Comparison of ENCODE assay signal across 8 mouse cellular contexts in genomic region chr17:47174748-47175215, GRCm38 (mm10).
DNase-seq lines count a peak whose midpoint lies in the region; ATAC-seq and TF ChIP-seq lines count a peak whose summit lies in the region.
"Had no signal": no experiment of that assay in that cellular context is flagged by ENCODE, and none has a peak within 500 bp of the region (broad histone marks: within the 10 kb centered on the region; RNA-seq: fewer than 3 reads in every experiment).

No protein-coding gene starts in this region.

- no peaks in the 10 kb centered on the region for H3K9me3 ChIP-seq in kidney, embryonic 14.5 days (ENCODE audit: control insufficient read depth, low read length)
- no peaks in the 10 kb centered on the region for H3K9me3 ChIP-seq in liver, postnatal 0 days (ENCODE audit: low read length)
- H3K9me3 ChIP-seq in hindbrain, embryonic 13.5 days = no peaks in the 10 kb centered on the region
- H3K9me3 ChIP-seq: embryonic facial prominence, embryonic 12.5 days had no signal

- no peak overlapping the region for H3K9ac ChIP-seq in kidney, embryonic 14.5 days (ENCODE audit: low read depth, low read length)
- H3K9ac ChIP-seq in liver, postnatal 0 days (replicated peaks) = no peak overlapping the region
- no peak overlapping the region for H3K9ac ChIP-seq in hindbrain, embryonic 13.5 days
- H3K9ac ChIP-seq: embryonic facial prominence, embryonic 12.5 days had no signal

- H3K4me1 ChIP-seq in kidney, embryonic 14.5 days (ENCODE audit: control insufficient read depth, insufficient read depth, low read length) = peaks cover 39% of the 10 kb centered on the region
- H3K4me1 ChIP-seq in liver, postnatal 0 days (ENCODE audit: insufficient read depth) = 0 out of 2 replicates have a peak, but pooled peaks cover 3% of the 10 kb centered on the region
- H3K4me1 ChIP-seq in hindbrain, embryonic 13.5 days (replicated peaks) = peaks cover 27% of the 10 kb centered on the region

- 60% methylated on average over 12 of the region's 12 CpGs for WGBS in kidney, embryonic 14.5 days
- 18% methylated on average over 12 of the region's 12 CpGs for WGBS in liver, postnatal 0 days (ENCODE audit: insufficient replicate concordance)
- WGBS in hindbrain, embryonic 13.5 days = 75% methylated on average over 12 of the region's 12 CpGs

- no peak overlapping the region; the same call in 1 of the 2 replicates for H3K4me2 ChIP-seq in kidney, embryonic 14.5 days (replicated peaks; ENCODE audit: low read depth, low read length)
- H3K4me2 ChIP-seq in liver, postnatal 0 days (ENCODE audit: low read depth, low read length) = peak overlapping the region; percentile 64
- H3K4me2 ChIP-seq in hindbrain, embryonic 13.5 days = no peak overlapping the region
- H3K4me2 ChIP-seq: embryonic facial prominence, embryonic 12.5 days had no signal

- no peak for TF ChIP-seq EP300 in liver, postnatal 0 days (IDR thresholded peaks at IDR 0.05; ENCODE audit: low read depth)

- no peaks in the 10 kb centered on the region for H3K36me3 ChIP-seq in kidney, embryonic 14.5 days (ENCODE audit: control insufficient read depth, insufficient read depth, low read length)
- H3K36me3 ChIP-seq in liver, postnatal 0 days (replicated peaks; ENCODE audit: insufficient read depth, low read length) = no peaks in the 10 kb centered on the region
- no peaks in the 10 kb centered on the region for H3K36me3 ChIP-seq in hindbrain, embryonic 13.5 days

- H3K4me3 ChIP-seq in kidney, embryonic 14.5 days (ENCODE audit: low read length) = peak overlapping the region; percentile 10; the same call in 1 of the 2 replicates
- peak overlapping the region; percentile 24; the same call in 1 of the 2 replicates for H3K4me3 ChIP-seq in liver, postnatal 0 days (ENCODE audit: low read depth, low read length)
- H3K4me3 ChIP-seq in hindbrain, embryonic 13.5 days = no peak overlapping the region
- H3K4me3 ChIP-seq: embryonic facial prominence, embryonic 12.5 days had no signal

- H3K27me3 ChIP-seq in kidney, embryonic 14.5 days (ENCODE audit: control insufficient read depth, insufficient read depth, low read length) = no peaks in the 10 kb centered on the region
- no peaks in the 10 kb centered on the region for H3K27me3 ChIP-seq in liver, postnatal 0 days (ENCODE audit: insufficient read depth, low read length)
- no peaks in the 10 kb centered on the region for H3K27me3 ChIP-seq in hindbrain, embryonic 13.5 days
- H3K27me3 ChIP-seq: embryonic facial prominence, embryonic 12.5 days had no signal

- peak; percentile 71 for ATAC-seq in kidney, embryonic 14.5 days (ENCODE audit: low FRiP score, low TSS enrichment)
- ATAC-seq in liver, postnatal 0 days = peak; percentile 80
- no peak for ATAC-seq in hindbrain, embryonic 13.5 days (ENCODE audit: low FRiP score)

- TF ChIP-seq CTCF in liver, postnatal 0 days (IDR thresholded peaks at IDR 0.05; ENCODE audit: low read depth) = no peak

- peak overlapping the region; percentile 6; the same call in 1 of the 2 replicates for H3K27ac ChIP-seq in kidney, embryonic 14.5 days (ENCODE audit: low read depth, low read length)
- H3K27ac ChIP-seq in liver, postnatal 0 days (ENCODE audit: low read depth) = peak overlapping the region; percentile 45; the same call in 1 of the 2 replicates
- no peak overlapping the region for H3K27ac ChIP-seq in hindbrain, embryonic 13.5 days
- H3K27ac ChIP-seq: embryonic facial prominence, embryonic 12.5 days had no signal

- peak; percentile 76 for DNase-seq in ES-CJ7 (ENCODE audit: low read depth, low spot score)
- peak; percentile 69 to 73 for DNase-seq in adrenal gland, adult 18-20 months (ENCODE audit: low spot score in 2 of 2)
- peak; percentile 99 for DNase-seq in heart, adult 11 months
- peak; percentile 69 for DNase-seq in liver, postnatal 0 days
- DNase-seq in right cerebral cortex, postnatal 36 days (ENCODE audit: low spot score in 2 of 2) = peak; percentile 58 to 73
